ENCODE assay signal across 9 mouse cellular contexts in the genomic region with DNA sequence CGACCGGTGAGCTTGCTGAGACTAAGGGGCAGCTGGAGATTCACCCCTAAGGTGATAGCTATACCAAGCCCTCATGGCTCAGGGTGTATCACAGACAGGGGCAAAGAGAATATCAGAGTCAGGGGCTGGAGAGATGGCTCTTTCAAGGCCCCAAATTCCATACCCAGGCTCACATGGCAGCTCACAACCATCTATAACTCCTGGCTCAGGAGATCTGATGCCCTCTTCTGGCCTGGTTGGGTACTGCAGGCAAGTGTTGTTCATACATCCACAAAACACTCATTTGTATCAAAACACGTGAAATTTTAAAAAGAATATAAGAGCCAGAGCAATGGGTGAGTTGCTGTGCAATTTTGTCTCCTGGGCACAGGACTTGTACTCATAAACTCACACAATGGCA. TPM values are rescaled to one million over a fixed set of nuclear protein-coding genes. Genes with fewer than 3 reads are reported as not detected.
DNase-seq lines count a peak whose midpoint lies in the region; ATAC-seq lines count a peak whose summit lies in the region.
"Had no signal": no experiment of that assay in that cellular context is flagged by ENCODE, and none has a peak within 500 bp of the region (broad histone marks: within the 10 kb centered on the region; RNA-seq: fewer than 3 reads in every experiment).

No protein-coding gene starts in this region.

- no peaks in the 10 kb centered on the region for H3K9me3 ChIP-seq in limb, embryonic 11.5 days (ENCODE audit: control insufficient read depth, low read length)
- H3K9me3 ChIP-seq: heart, embryonic 13.5 days had no signal

- 82% methylated on average over 3 of the region's 3 CpGs for WGBS in limb, embryonic 11.5 days

- DNase-seq in adrenal gland, adult (ENCODE audit: inconsistent age in 2 of 2, low spot score in 1 of 2), result peak; percentile 18 to 71
- no peak for DNase-seq in adrenal gland, adult 8-10 months
- DNase-seq in layer of hippocampus, postnatal 10 days (ENCODE audit: low spot score in 2 of 2), result peak; percentile 36 to 50
- no peak for DNase-seq in layer of hippocampus, postnatal 36 days
- peak; percentile 63 for DNase-seq in adrenal gland, postnatal 14 days
- DNase-seq in limb, embryonic 11.5 days (ENCODE audit: low spot score), result peak; percentile 63
- peak; percentile 21 to 54 for DNase-seq in spleen, postnatal 14 days (ENCODE audit: low spot score in 2 of 2)
- no peak for DNase-seq in cerebellum, adult 11-12 months

- no peak overlapping the region for H3K27ac ChIP-seq in limb, embryonic 11.5 days (replicated peaks; ENCODE audit: low read depth, low read length)
- H3K27ac ChIP-seq: heart, embryonic 13.5 days had no signal

- no peaks in the 10 kb centered on the region for H3K27me3 ChIP-seq in limb, embryonic 11.5 days (ENCODE audit: control insufficient read depth, insufficient read depth, low read length)
- H3K27me3 ChIP-seq: heart, embryonic 13.5 days had no signal

- H3K4me1 ChIP-seq in limb, embryonic 11.5 days (ENCODE audit: control insufficient read depth, insufficient read depth, low read length), result no peaks in the 10 kb centered on the region

- H3K36me3 ChIP-seq in limb, embryonic 11.5 days (ENCODE audit: control insufficient read depth, insufficient read depth, low read length), result no peaks in the 10 kb centered on the region
- H3K36me3 ChIP-seq: heart, embryonic 13.5 days had no signal

- no peak for ATAC-seq in limb, embryonic 11.5 days (ENCODE audit: insufficient number of reproducible peaks, low FRiP score, low TSS enrichment, low read depth)

- no peak overlapping the region for H3K4me2 ChIP-seq in limb, embryonic 11.5 days (ENCODE audit: low read depth, severe bottlenecking)
- H3K4me2 ChIP-seq: heart, embryonic 13.5 days had no signal

- H3K9ac ChIP-seq in limb, embryonic 11.5 days (ENCODE audit: low read length), result no peak overlapping the region
- H3K9ac ChIP-seq: heart, embryonic 13.5 days had no signal

- no peak overlapping the region for H3K4me3 ChIP-seq in limb, embryonic 11.5 days (ENCODE audit: low read depth, low read length)
- H3K4me3 ChIP-seq: heart, embryonic 13.5 days had no signal

RNA-seq across cellular contexts. Expression of gene Reln, which starts 17.3 kb away (rescaled TPM):
- 1 to 10 TPM in 2 of 4 experiments, under 1 TPM in 2; 0.83 to 2.4 (median 1.4) TPM for total RNA-seq in adrenal gland, adult 8-10 months (2022)
- 100 to 1,000 TPM; 112 to 124 TPM for total RNA-seq in layer of hippocampus, postnatal 10 days (2021)
- 10 to 100 TPM; 41.4 to 54.1 TPM for total RNA-seq in layer of hippocampus, postnatal 36 days (2021)
- 7.4 and 15.8 TPM in 2 replicates for total RNA-seq in adrenal gland, postnatal 14 days (2021)
- polyA plus RNA-seq in limb, embryonic 11.5 days (2014; fragmentation: Nextera tagmentation; extraction: Ambion mirVana), result 1.1 and 1.8 TPM in 2 replicates

Comparison
In these comparisons a context has a peak if more than half of its experiments do, and no peak if none do; other contexts are left out.
1. DNase-seq: peak in adrenal gland, adult (2 of 2), layer of hippocampus, postnatal 10 days (2 of 2), adrenal gland, postnatal 14 days (single experiment), limb, embryonic 11.5 days (single experiment) and spleen, postnatal 14 days (2 of 2); none in adrenal gland, adult 8-10 months (single experiment), layer of hippocampus, postnatal 36 days (0 of 2) and cerebellum, adult 11-12 months (single experiment).